Mouse (Mus musculus): Measurements from ENCODE around the gene Mcf2. TPM values are rescaled to one million over a fixed set of nuclear protein-coding genes. Genes with fewer than 3 reads are reported as not detected.

Gene Mcf2
- polyA plus RNA-seq, 1 experiment, result not detected

DNA sequence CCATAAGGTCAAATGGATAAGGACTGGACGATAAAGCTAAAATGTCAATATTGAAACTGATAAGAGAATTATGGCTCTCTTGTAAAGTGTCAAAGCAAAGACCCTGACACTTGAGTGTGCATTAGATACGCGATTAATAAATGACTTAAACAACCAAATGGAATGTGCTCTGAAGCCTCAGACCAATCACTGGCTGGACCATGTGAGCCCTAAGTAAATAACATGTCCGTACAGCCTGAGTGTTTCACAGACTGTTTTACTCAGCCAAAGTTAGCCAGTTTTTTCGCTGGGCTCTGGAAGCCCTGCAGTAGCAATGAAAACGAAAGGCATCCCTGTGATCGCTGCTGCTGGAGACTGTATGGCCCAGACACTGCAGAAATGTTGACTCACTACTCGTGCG, 123.7 kb downstream of the Mcf2 start:
- H3K9me3 ChIP-seq (ENCODE audit: control insufficient read depth, low read length), result peaks cover 6% of the 10 kb centered on the region
- no peaks in the 10 kb centered on the region for H3K4me1 ChIP-seq (ENCODE audit: control insufficient read depth)
- H3K4me3 ChIP-seq (replicated peaks), result no peak overlapping the region
- TF ChIP-seq TAL1 (IDR thresholded peaks at IDR 0.05; ENCODE audit: low read length), result no peak
- TF ChIP-seq GATA1 (IDR thresholded peaks at IDR 0.05; ENCODE audit: low read length), result no peak
- no peaks in the 10 kb centered on the region for H3K36me3 ChIP-seq (ENCODE audit: control insufficient read depth)
- H3K27me3 ChIP-seq (ENCODE audit: control insufficient read depth), result no peaks in the 10 kb centered on the region; the same call in 1 of the 2 replicates

DNA sequence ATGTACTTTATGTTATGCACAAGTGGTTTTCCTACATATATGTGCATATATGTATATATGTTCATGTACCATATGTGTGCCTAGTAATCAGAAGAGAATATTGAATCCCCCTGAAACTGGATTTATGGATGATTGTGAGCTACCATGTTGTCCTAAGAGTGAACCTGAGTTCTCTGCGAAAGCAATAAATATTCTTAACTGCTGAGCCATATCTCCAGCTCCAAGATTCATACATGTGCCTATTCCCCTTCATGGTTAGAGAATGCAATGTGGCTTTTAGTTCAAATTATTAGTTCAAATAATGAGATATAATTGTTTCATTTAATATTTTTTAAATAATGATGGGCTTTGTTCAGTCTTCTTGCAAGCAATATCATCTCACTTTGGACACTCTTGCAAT, 124.1 kb downstream of the Mcf2 start:
- H3K36me3 ChIP-seq (ENCODE audit: control insufficient read depth), result no peaks in the 10 kb centered on the region
- H3K9me3 ChIP-seq (ENCODE audit: control insufficient read depth, low read length), result peaks cover 6% of the 10 kb centered on the region
- H3K4me1 ChIP-seq (ENCODE audit: control insufficient read depth), result no peaks in the 10 kb centered on the region
- H3K4me3 ChIP-seq (replicated peaks), result no peak overlapping the region
- no peak for TF ChIP-seq GATA1 (IDR thresholded peaks at IDR 0.05; ENCODE audit: low read length)
- no peaks in the 10 kb centered on the region; the same call in 1 of the 2 replicates for H3K27me3 ChIP-seq (ENCODE audit: control insufficient read depth)

DNA sequence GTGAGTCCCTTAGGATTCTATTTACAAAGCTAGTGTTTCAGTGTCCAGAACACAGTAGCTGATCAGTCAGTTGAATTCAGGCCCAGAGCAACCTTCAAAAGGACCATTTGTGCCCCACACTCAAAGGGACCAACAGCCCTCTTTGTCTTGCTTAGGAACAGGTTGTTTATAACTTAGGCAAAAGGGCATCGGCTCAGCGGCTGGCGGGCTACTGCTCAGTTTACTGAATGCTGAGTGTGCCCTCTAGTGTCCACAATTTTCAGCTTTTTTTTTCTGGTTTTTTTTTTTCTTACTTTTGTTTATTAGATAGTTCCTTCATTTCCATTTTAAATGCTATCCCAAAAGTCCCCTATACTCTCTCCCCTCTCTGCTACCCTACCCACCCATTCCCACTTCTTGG, 152.2 kb downstream of the Mcf2 start:
- Histone ChIP-seq H3K4me1 (ENCODE audit: control insufficient read depth) (no peaks in the 10 kb centered on the region), H3K9me3 (ENCODE audit: control insufficient read depth, low read length) (no peaks in the 10 kb centered on the region), H3K27me3 (ENCODE audit: control insufficient read depth) (no peaks in the 10 kb centered on the region), H3K36me3 (ENCODE audit: control insufficient read depth) (no peaks in the 10 kb centered on the region), H3K4me3 (replicated peaks) (no peak overlapping the region)
- TF ChIP-seq TAL1 (IDR thresholded peaks at IDR 0.05; ENCODE audit: low read length) (no peak), GATA1 (IDR thresholded peaks at IDR 0.05; ENCODE audit: low read length) (no peak)

DNA sequence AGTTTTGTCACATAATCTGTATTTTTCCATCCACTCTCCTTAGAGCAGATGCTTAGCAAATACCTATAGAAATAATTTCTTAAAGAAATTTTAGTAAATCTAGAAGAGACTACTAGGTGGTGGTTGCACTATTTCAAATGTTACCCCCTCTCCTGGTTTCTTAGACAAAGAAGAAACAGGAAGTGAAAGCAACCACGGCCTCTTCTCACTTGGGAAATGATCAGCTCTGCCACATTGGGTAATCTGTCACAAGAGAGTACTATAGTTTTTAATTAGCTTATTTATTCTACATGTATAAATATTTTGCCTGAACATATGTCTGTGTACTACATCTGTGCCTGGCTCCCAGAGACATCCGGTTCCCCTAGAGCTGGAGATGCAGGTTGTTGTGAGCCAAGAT, 157.3 kb downstream of the Mcf2 start:
- Histone ChIP-seq H3K4me3 (replicated peaks) (no peak overlapping the region), H3K36me3 (ENCODE audit: control insufficient read depth) (no peaks in the 10 kb centered on the region), H3K9me3 (ENCODE audit: control insufficient read depth, low read length) (no peaks in the 10 kb centered on the region), H3K4me1 (ENCODE audit: control insufficient read depth) (no peaks in the 10 kb centered on the region), H3K27me3 (ENCODE audit: control insufficient read depth) (no peaks in the 10 kb centered on the region)
- TF ChIP-seq GATA1 (IDR thresholded peaks at IDR 0.05; ENCODE audit: low read length) (no peak), TAL1 (IDR thresholded peaks at IDR 0.05; ENCODE audit: low read length) (no peak)

DNA sequence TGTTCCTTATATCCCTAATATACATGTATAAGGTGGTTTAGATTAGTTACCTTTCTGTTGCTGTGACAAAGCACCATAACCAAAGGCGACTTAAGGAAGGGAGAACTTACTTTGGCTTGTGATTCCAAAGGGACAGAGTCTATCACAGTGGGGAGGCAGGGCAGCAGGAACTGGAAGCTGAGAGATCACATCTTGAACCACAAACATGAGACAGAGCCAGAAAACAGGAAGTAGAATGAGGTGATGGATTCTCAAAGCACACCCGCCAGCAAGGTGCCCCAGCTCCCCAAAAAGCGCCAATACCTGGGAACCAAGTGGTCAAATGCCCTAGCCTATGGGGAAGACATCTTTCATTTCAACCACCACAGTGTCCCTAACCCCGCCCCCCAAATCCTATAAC, 157.9 kb downstream of the Mcf2 start:
- no peaks in the 10 kb centered on the region for H3K9me3 ChIP-seq (ENCODE audit: control insufficient read depth, low read length)
- TF ChIP-seq TAL1 (IDR thresholded peaks at IDR 0.05; ENCODE audit: low read length) (no peak), GATA1 (IDR thresholded peaks at IDR 0.05; ENCODE audit: low read length) (no peak)
- H3K4me3 ChIP-seq (replicated peaks), result no peak overlapping the region
- H3K4me1 ChIP-seq (ENCODE audit: control insufficient read depth), result no peaks in the 10 kb centered on the region
- H3K36me3 ChIP-seq (ENCODE audit: control insufficient read depth), result no peaks in the 10 kb centered on the region
- no peaks in the 10 kb centered on the region for H3K27me3 ChIP-seq (ENCODE audit: control insufficient read depth)

DNA sequence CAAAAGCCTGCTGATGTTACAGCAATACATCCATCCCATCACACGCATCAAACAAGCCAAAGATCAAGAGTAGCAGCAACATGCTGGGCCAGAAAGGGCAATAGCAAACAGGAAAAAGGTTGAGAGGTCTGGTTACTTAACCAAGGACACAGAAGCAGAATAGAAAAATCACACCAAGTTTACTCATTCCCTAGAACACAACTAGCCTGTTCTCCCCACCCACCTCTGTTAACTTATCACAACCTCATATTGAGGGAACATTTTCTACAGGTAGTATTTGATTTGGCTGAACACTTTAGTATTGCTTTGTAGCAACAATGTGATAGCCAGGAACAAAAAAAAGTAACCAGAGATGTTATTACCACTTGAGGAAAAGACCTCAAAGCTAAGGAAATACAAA, 164.3 kb downstream of the Mcf2 start:
- TF ChIP-seq GATA1 (IDR thresholded peaks at IDR 0.05; ENCODE audit: low read length) (no peak), TAL1 (IDR thresholded peaks at IDR 0.05; ENCODE audit: low read length) (no peak)
- no peak overlapping the region for H3K4me3 ChIP-seq (replicated peaks)
- H3K4me1 ChIP-seq (ENCODE audit: control insufficient read depth), result no peaks in the 10 kb centered on the region
- H3K9me3 ChIP-seq (ENCODE audit: control insufficient read depth, low read length), result no peaks in the 10 kb centered on the region
- H3K36me3 ChIP-seq (ENCODE audit: control insufficient read depth), result no peaks in the 10 kb centered on the region
- no peaks in the 10 kb centered on the region for H3K27me3 ChIP-seq (ENCODE audit: control insufficient read depth)

DNA sequence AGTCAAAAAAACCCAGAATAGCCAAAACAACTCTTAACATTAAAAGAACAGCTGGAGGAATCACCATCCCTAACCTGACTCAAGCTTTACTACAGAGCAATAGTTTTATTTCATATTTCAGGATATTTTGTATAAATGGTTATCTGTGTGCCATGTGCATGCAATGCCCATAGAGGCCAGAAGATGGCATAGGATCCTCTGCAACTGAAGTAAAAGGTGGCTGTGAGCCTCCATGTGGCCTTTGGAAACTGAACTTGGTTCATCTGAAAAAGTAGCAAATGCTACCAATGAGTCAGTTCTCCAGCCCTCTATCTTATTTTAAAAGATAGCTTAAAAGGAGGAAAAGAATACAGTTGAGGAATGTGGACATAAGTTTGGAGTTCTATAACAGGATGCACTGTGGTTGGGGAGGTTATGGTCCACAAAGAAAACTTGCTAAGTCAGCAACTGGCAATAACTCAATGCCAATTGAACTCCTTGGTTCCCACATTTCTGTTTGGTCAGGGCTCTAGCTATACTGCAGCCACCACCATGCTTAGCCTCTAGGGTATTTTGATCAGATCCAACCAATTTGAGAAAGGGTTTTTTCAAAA, 165.7 kb downstream of the Mcf2 start:
- Histone ChIP-seq H3K36me3 (ENCODE audit: control insufficient read depth) (no peaks in the 10 kb centered on the region), H3K4me3 (replicated peaks) (no peak overlapping the region), H3K4me1 (ENCODE audit: control insufficient read depth) (no peaks in the 10 kb centered on the region), H3K9me3 (ENCODE audit: control insufficient read depth, low read length) (no peaks in the 10 kb centered on the region), H3K27me3 (ENCODE audit: control insufficient read depth) (no peaks in the 10 kb centered on the region)
- TF ChIP-seq TAL1 (IDR thresholded peaks at IDR 0.05; ENCODE audit: low read length) (no peak), GATA1 (IDR thresholded peaks at IDR 0.05; ENCODE audit: low read length) (no peak)

Other genes starting within 250 kb of the Mcf2 start
- not detected in 2 replicates for gene F9, start 179.6 kb downstream of the Mcf2 start, polyA plus RNA-seq (2012)

All from erythroblast, embryonic 14.5 days (primary cell).